Mouse (Mus musculus): ENCODE measurements around the gene Hba-x.
"Not testable (repeated sequence)": the region's sequence is repeated elsewhere in the genome, so short reads cannot be mapped to it uniquely, and the experiment has no call there.

Hba-x gene

DNA sequence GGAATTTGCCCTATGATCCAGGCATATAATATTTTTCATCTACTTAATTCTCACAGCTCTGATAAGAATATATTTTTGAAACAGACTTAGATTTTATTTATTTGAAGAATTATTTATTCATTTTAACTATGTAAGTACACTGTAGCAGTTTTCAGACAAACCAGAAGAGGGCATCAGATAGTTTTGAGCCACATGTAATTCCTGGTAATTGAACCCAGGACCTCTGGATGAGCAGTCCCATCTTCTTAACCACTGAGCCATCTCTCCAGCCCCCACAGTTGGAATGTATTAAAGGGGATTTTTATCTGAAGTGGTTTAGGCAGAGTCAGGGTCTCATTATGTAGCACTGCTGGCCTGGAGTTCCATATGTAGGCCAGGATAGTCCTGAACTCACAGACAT lies 9.7 kb downstream of the Hba-x start:
- DNase-seq (ENCODE audit: low spot score), result not testable (repeated sequence)

DNA sequence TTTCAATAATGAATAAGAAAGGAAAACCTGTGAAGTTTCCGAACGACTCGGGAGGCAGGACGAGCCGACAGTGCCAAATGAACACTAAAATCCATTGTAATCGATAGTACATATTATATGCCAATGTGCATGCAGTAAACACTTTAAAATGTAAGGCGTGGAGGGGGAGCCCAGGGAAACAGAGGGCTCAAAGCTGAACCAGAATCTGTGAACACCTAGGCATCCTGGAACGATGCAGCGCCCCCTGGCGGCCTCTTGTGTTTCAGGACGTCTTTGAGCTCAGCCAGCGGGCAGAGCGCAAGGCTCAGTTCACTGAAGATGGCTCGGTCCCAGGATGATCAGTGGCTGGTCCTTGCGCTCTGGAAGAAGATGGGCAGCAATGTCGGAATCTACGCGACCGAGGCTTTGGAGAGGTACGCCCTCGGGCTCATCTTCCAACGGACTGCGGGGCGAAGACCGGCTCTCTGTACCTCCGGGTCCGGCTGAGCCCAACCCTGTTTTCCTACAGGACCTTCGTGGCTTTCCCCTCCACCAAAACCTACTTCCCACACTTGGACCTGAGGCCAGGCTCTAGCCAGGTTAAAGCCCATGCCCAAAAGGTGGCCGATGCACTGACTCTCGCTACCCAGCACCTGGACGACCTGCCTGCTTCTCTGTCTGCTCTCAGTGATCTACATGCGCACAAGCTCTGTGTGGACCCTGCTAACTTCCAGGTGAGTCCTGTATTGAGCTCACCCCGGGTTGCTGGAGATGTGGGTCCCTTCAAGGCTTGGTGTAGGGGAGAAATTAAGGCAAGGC lies 10.7 kb downstream of the Hba-x start, which contains the start of gene Hbq1b:
Hbq1b (plus strand) TSS at position 271 of the 798 bp plus-strand sequence.
- peak; percentile 46 for DNase-seq (ENCODE audit: low spot score)

GRCm38 (mm10) chr11:32287493-32287825 lies 11.3 kb downstream of the Hba-x start:
- DNase-seq (ENCODE audit: low spot score), result no peak

DNA sequence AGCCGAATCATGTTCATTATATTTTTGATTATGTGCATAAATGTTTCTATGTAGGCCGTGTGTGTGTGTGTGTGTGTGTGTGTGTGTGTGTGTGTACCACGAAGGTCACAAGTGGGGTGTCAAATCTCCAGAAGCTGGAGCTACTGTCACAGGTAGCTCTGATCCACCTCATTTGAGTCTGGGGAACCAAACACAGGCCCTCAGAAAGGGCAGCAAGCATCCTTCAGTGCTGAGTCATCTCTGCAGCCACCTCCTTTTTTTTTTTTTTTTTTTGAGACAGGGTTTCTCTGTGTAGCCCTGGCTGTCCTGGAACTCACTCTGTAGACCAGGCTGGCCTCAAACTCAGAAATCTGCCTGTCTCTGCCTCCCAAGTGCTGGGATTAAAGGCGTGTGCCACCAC lies 16.6 kb downstream of the Hba-x start:
- DNase-seq (ENCODE audit: low spot score), result not testable (repeated sequence)

DNA sequence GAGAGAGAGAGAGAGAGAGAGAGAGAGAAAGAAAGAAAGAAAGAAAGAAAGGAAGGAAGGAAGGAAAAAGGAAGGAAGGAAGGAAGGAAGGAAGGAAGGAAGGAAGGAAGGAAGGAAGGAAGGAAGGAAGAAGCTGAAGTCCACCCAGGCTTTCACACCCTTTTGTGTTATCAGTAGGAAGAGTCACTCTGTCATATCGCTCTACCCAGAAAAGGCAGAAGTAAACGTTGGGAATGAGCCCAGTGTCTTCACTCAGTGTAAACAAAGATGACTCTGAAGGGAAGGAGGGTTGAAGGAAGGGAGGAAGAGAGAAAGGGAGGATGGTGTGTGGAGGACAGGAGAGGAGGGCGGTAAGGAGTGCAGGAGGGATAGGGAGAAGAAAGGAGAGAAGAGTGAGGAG lies 17.3 kb downstream of the Hba-x start:
- DNase-seq (ENCODE audit: low spot score), result not testable (repeated sequence)

DNA sequence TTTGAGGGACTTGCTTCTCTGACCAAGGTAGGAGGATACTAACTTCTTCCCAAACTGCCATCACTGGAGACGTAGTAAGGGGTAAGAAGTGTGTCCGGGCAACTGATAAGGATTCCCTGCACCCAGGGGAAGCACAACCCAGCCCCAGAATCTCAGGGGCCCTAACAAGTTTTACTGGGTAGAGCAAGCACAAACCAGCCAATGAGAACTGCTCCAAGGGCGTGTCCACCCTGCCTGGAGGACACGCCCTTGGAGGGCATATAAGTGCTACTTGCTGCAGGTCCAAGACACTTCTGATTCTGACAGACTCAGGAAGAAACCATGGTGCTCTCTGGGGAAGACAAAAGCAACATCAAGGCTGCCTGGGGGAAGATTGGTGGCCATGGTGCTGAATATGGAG lies 20.0 kb downstream of the Hba-x start, which contains the start of gene Hba-a2:
Hba-a2 (plus strand) TSS at position 287 of the 400 bp plus-strand sequence.
- not testable (repeated sequence) for DNase-seq (ENCODE audit: low spot score)

- not testable (repeated sequence) for DNase-seq (ENCODE audit: low spot score)
Measured at GRCm38 (mm10) chr11:32297417-32297816, 21.2 kb downstream of the Hba-x start.

GRCm38 (mm10) chr11:32297866-32298531 lies 21.8 kb downstream of the Hba-x start:
- no peak for DNase-seq (ENCODE audit: low spot score)

- DNase-seq (ENCODE audit: low spot score), result no peak
Measured at GRCm38 (mm10) chr11:32298532-32298918, 22.3 kb downstream of the Hba-x start.

DNA sequence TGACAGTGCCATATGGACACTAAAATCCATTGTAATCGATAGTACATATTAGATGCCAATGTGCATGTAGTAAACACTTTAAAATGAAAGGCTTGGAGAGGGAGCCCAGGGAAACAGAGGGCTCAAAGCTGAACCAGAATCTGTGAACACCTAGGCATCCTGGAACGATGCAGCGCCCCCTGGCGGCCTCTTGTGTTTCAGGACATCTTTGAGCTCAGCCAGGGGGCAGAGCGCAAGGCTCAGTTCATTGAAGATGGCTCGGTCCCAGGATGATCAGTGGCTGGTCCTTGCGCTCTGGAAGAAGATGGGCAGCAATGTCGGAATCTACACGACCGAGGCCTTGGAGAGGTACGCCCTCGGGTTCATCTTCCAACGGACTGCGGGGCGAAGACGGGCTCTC lies 23.7 kb downstream of the Hba-x start, which contains the start of gene Hbq1a:
Hbq1a (plus strand) TSS at position 205 of the 400 bp plus-strand sequence.
- DNase-seq (ENCODE audit: low spot score), result not testable (repeated sequence)

DNA sequence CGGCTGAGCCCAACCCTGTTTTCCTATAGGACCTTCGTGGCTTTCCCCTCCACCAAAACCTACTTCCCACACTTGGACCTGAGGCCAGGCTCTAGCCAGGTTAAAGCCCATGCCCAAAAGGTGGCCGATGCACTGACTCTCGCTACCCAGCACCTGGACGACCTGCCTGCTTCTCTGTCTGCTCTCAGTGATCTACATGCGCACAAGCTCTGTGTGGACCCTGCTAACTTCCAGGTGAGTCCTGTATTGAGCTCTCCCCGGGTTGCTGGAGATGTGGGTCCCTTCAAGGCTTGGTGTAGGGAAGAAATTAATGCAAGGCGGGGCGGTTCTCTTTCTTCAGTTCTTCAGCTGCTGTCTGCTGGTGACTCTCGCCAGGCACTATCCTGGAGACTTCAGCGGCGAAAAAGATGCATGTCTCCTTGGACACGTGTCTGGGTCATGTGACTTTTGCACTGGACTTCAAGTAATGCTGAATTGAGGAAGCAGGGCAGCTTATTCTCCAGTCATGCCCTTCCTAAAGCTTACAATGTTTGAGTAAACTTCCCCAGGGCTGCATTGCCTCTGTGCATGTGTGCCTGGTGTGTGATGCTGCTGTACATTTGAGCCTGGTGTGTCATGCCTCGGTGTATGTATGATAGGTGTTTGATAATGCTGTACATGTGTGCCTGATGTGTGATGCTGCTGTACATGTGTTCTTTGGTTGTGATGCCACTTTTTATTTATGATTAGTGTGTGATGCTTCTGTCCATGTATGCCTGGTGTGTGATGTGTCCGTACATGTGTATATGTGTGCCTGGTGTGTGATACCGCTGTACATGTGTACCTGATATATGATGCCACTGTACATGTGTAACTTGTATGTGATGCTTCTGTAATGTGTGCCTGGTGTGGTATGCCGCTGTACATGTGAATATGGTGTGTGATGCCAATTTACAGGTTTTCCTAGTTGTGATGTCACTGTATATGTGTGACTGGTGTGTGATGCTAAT lies 24.4 kb downstream of the Hba-x start:
- no peak for DNase-seq (ENCODE audit: low spot score)

DNA sequence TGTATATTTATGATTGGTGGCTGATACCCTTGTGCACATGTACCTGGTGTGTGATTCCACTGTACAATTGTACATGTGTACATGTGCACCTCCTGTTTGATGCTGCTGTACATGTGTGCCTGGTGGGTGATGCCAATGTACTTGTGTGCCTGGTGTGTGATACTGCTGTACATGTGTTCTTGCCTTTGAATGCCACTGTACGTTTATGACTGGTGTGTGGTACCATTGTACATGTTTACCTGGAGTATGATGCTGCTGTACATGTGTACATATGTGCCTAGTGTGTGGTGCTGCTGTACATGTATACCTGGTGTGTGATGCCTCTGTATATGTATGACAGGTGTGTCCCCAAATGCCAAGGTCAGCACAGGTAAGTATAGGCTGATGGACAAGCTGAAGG lies 25.3 kb downstream of the Hba-x start:
- no peak for DNase-seq (ENCODE audit: low spot score)

DNA sequence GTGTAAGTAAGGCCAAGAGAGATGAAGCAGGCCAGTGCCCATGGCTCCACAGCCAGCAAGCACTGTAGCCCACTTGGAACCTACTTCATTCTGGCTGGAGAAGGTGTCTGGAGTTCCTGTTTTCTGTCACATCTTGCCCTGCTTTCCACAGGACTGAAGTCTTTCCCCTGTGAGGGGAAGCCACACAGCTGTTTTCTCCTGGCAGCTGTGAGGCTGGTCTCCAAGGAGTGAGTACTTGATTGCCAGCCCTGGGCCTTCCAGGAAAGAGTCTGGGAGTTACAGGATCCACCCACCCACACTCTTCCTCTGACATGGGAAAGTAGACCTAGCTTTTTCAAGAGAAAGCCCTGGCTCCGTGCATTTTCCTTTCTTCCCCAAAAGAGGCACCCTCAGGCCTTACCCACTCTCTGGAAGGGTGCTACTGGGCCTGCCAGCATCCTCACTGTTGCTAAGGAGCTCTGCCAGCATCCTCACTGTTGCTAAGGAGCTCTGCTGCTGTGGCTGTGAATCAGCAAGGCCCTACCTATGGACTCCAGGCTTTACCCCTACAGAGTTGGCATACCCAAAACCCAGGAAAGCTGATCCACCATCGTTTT lies 26.7 kb downstream of the Hba-x start:
- no peak for DNase-seq (ENCODE audit: low spot score)

- no peak for DNase-seq (ENCODE audit: low spot score)
Measured at GRCm38 (mm10) chr11:32303455-32303854, 27.3 kb downstream of the Hba-x start.

- DNase-seq (ENCODE audit: low spot score), result no peak
Measured at GRCm38 (mm10) chr11:32307006-32307405, 30.8 kb downstream of the Hba-x start.

- no peak for DNase-seq (ENCODE audit: low spot score)
Measured at GRCm38 (mm10) chr11:32309446-32309845, 33.2 kb downstream of the Hba-x start.

DNA sequence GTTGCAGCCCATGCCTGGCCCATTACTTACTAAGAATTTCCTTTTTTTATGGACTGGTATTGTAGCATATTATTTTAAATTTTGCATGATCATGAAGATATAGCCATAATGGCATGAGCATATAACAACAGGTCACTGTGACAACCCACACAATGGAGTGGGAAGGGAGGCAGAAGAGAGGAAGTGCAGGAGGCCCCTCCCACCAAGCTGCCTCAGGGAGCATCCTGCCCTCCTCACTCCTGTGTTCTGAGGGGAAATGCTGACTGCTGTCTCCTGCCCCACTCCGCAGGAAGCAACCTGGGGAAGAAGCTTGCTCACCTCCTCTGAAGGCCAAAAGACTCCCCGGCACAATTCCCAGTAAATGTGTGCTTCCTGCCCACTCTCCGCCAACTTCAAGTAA lies 33.7 kb downstream of the Hba-x start:
- no peak for DNase-seq (ENCODE audit: low spot score)

GRCm38 (mm10) chr11:32316009-32316408 lies 39.8 kb downstream of the Hba-x start:
- no peak for DNase-seq (ENCODE audit: low spot score)

DNA sequence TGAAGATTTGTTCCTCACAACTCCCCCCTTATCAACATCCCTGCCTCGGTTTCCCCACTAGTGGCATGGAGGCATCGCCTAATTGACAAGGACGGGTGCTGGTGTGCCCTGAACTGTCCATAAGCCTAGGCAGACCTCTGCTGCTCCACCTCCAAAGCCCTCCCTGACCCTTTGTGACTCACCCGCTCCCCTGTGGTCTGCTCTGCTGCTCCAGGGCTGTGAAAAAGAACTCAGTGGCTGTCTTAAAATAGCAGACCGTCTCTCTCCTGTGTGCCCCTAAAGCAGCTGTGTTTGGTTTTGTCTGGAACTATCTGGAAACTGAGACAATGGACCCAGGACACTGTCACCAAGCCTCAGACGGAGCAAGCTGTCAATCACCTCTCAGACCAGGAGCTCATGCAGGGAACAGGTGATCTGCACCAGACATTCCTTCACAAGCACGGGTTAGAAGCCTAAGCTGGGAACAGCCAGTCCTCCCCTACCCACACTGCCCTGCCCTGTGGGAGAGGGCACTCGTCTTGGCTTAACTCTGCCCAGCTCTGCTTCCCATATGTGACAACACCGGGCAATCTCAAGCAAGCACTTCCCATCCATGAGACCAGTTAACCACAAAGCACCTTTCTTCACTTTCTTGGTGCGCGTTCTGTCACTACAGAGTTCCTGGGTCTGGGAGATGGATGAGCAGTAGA lies 44.5 kb downstream of the Hba-x start:
- no peak for DNase-seq (ENCODE audit: low spot score)

GRCm38 (mm10) chr11:32321196-32321565 lies 45.0 kb downstream of the Hba-x start:
- no peak for DNase-seq (ENCODE audit: low spot score)

DNA sequence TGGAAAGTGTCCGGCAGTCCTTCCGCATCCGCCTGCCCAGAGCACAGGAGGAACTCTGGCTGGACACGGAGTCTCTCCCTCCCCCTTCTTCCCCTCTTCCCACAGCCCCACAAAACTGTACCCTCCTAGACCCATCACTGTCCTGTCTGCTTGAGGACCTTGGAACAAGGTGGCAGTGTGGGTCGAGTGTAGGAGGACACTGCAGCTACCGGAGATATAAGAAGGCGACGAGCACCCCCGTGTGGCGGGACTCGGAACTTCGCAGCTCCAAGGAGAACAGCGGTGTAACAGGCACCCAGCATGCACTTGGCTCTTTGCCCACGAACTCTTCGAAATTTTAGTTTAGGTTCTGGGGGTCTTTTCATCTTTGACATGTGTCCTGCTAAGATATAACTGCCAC lies 48.4 kb downstream of the Hba-x start:
- peak; percentile 38 for DNase-seq (ENCODE audit: low spot score)
